Mouse (Mus musculus): ENCODE results near the gene Hmg20a. TPM values are rescaled to one million over a fixed set of nuclear protein-coding genes. Genes with fewer than 3 reads are reported as not detected.

The Hmg20a gene
- polyA plus RNA-seq, 1 experiment, result 43.5 TPM

- TF ChIP-seq EP300 (IDR thresholded peaks at IDR 0.05; ENCODE audit: insufficient read depth, low read depth, low read length) (no peak), CTCF (IDR thresholded peaks at IDR 0.05; ENCODE audit: low read depth, low read length) (no peak)
- no peaks in the 10 kb centered on the region for H3K27me3 ChIP-seq (ENCODE audit: control insufficient read depth, insufficient read depth, low read length, poor library complexity, severe bottlenecking)
Measured at GRCm38 (mm10) chr9:56531991-56532390, 113.6 kb downstream of the Hmg20a start.

GRCm38 (mm10) chr9:56533916-56534315 is 115.5 kb downstream of the Hmg20a start:
- no peaks in the 10 kb centered on the region for H3K36me3 ChIP-seq (ENCODE audit: control insufficient read depth, insufficient read depth, low read length, poor library complexity, severe bottlenecking)
- no peaks in the 10 kb centered on the region for H3K9me3 ChIP-seq (replicated peaks; ENCODE audit: control insufficient read depth, insufficient read depth, low read length, poor library complexity, severe bottlenecking)
- H3K9ac ChIP-seq (ENCODE audit: low read depth, poor library complexity, severe bottlenecking), result peak overlapping the region; percentile 14
- H3K27me3 ChIP-seq (ENCODE audit: control insufficient read depth, insufficient read depth, low read length, poor library complexity, severe bottlenecking), result no peaks in the 10 kb centered on the region
- TF ChIP-seq CTCF (IDR thresholded peaks at IDR 0.05; ENCODE audit: low read depth, low read length) (no peak), POLR2A (IDR thresholded peaks at IDR 0.05; ENCODE audit: insufficient read depth, low read length) (no peak), EP300 (IDR thresholded peaks at IDR 0.05; ENCODE audit: insufficient read depth, low read depth, low read length) (no peak)
- H3K4me1 ChIP-seq (ENCODE audit: control insufficient read depth, insufficient read depth, low read length), result peaks cover 2% of the 10 kb centered on the region
- peak overlapping the region; percentile 3; the same call in 1 of the 2 replicates for H3K4me3 ChIP-seq (ENCODE audit: low read depth, low read length)
- H3K27ac ChIP-seq (ENCODE audit: insufficient read depth, low read length), result peak overlapping the region; percentile 69

More at GRCm38 (mm10) chr9:56531991-56532390, 113.6 kb downstream of the Hmg20a start:
- H3K9ac ChIP-seq (ENCODE audit: low read depth, poor library complexity, severe bottlenecking), result no peak overlapping the region
- H3K27ac ChIP-seq (ENCODE audit: insufficient read depth, low read length), result no peak overlapping the region
- no peak overlapping the region for H3K4me3 ChIP-seq (ENCODE audit: low read depth, low read length)
- H3K36me3 ChIP-seq (ENCODE audit: control insufficient read depth, insufficient read depth, low read length, poor library complexity, severe bottlenecking), result no peaks in the 10 kb centered on the region
- no peaks in the 10 kb centered on the region for H3K9me3 ChIP-seq (replicated peaks; ENCODE audit: control insufficient read depth, insufficient read depth, low read length, poor library complexity, severe bottlenecking)
- peaks cover 2% of the 10 kb centered on the region for H3K4me1 ChIP-seq (ENCODE audit: control insufficient read depth, insufficient read depth, low read length)

- TF ChIP-seq POLR2A (IDR thresholded peaks at IDR 0.05; ENCODE audit: insufficient read depth, low read length) (no peak), CTCF (IDR thresholded peaks at IDR 0.05; ENCODE audit: low read depth, low read length) (peak; percentile 62), EP300 (IDR thresholded peaks at IDR 0.05; ENCODE audit: insufficient read depth, low read depth, low read length) (peak; percentile 65; the same call in 1 of the 2 replicates)
- H3K4me3 ChIP-seq (ENCODE audit: low read depth, low read length), result peak overlapping the region; percentile 4; the same call in 1 of the 2 replicates
- H3K4me1 ChIP-seq (ENCODE audit: control insufficient read depth, insufficient read depth, low read length), result peaks cover 4% of the 10 kb centered on the region
- no peaks in the 10 kb centered on the region for H3K9me3 ChIP-seq (replicated peaks; ENCODE audit: control insufficient read depth, insufficient read depth, low read length, poor library complexity, severe bottlenecking)
- H3K36me3 ChIP-seq (ENCODE audit: control insufficient read depth, insufficient read depth, low read length, poor library complexity, severe bottlenecking), result no peaks in the 10 kb centered on the region
- H3K27ac ChIP-seq (ENCODE audit: insufficient read depth, low read length), result peak overlapping the region; percentile 69
- H3K9ac ChIP-seq (ENCODE audit: low read depth, poor library complexity, severe bottlenecking), result no peak overlapping the region
- no peaks in the 10 kb centered on the region for H3K27me3 ChIP-seq (ENCODE audit: control insufficient read depth, insufficient read depth, low read length, poor library complexity, severe bottlenecking)
Measured at GRCm38 (mm10) chr9:56534727-56535126, 116.3 kb downstream of the Hmg20a start.

- Histone ChIP-seq H3K4me1 (ENCODE audit: control insufficient read depth, insufficient read depth, low read length) (peaks cover 4% of the 10 kb centered on the region), H3K36me3 (ENCODE audit: control insufficient read depth, insufficient read depth, low read length, poor library complexity, severe bottlenecking) (no peaks in the 10 kb centered on the region), H3K27me3 (ENCODE audit: control insufficient read depth, insufficient read depth, low read length, poor library complexity, severe bottlenecking) (no peaks in the 10 kb centered on the region), H3K4me3 (ENCODE audit: low read depth, low read length) (no peak overlapping the region), H3K27ac (ENCODE audit: insufficient read depth, low read length) (peak overlapping the region; percentile 69), H3K9ac (ENCODE audit: low read depth, poor library complexity, severe bottlenecking) (no peak overlapping the region), H3K9me3 (replicated peaks; ENCODE audit: control insufficient read depth, insufficient read depth, low read length, poor library complexity, severe bottlenecking) (no peaks in the 10 kb centered on the region)
- peak; percentile 84 for TF ChIP-seq EP300 (IDR thresholded peaks at IDR 0.05; ENCODE audit: insufficient read depth, low read depth, low read length)
- no peak for TF ChIP-seq POLR2A (IDR thresholded peaks at IDR 0.05; ENCODE audit: insufficient read depth, low read length)
- TF ChIP-seq CTCF (IDR thresholded peaks at IDR 0.05; ENCODE audit: low read depth, low read length), result no peak
Measured at GRCm38 (mm10) chr9:56535361-56535760, 117.0 kb downstream of the Hmg20a start.

GRCm38 (mm10) chr9:56540051-56540450 is 121.6 kb downstream of the Hmg20a start:
- H3K9ac ChIP-seq (ENCODE audit: low read depth, poor library complexity, severe bottlenecking), result no peak overlapping the region
- TF ChIP-seq POLR2A (IDR thresholded peaks at IDR 0.05; ENCODE audit: insufficient read depth, low read length) (no peak), EP300 (IDR thresholded peaks at IDR 0.05; ENCODE audit: insufficient read depth, low read depth, low read length) (no peak), CTCF (IDR thresholded peaks at IDR 0.05; ENCODE audit: low read depth, low read length) (no peak)
- peaks cover 6% of the 10 kb centered on the region for H3K4me1 ChIP-seq (ENCODE audit: control insufficient read depth, insufficient read depth, low read length)
- H3K27me3 ChIP-seq (ENCODE audit: control insufficient read depth, insufficient read depth, low read length, poor library complexity, severe bottlenecking), result no peaks in the 10 kb centered on the region
- H3K9me3 ChIP-seq (replicated peaks; ENCODE audit: control insufficient read depth, insufficient read depth, low read length, poor library complexity, severe bottlenecking), result no peaks in the 10 kb centered on the region
- no peaks in the 10 kb centered on the region for H3K36me3 ChIP-seq (ENCODE audit: control insufficient read depth, insufficient read depth, low read length, poor library complexity, severe bottlenecking)
- H3K27ac ChIP-seq (ENCODE audit: insufficient read depth, low read length), result no peak overlapping the region
- H3K4me3 ChIP-seq (ENCODE audit: low read depth, low read length), result no peak overlapping the region

- peaks cover 12% of the 10 kb centered on the region for H3K4me1 ChIP-seq (ENCODE audit: control insufficient read depth, insufficient read depth, low read length)
- H3K27ac ChIP-seq (ENCODE audit: insufficient read depth, low read length), result peak overlapping the region; percentile 98
- no peak overlapping the region for H3K9ac ChIP-seq (ENCODE audit: low read depth, poor library complexity, severe bottlenecking)
- H3K4me3 ChIP-seq (ENCODE audit: low read depth, low read length), result no peak overlapping the region
- H3K9me3 ChIP-seq (replicated peaks; ENCODE audit: control insufficient read depth, insufficient read depth, low read length, poor library complexity, severe bottlenecking), result no peaks in the 10 kb centered on the region
- H3K36me3 ChIP-seq (ENCODE audit: control insufficient read depth, insufficient read depth, low read length, poor library complexity, severe bottlenecking), result no peaks in the 10 kb centered on the region
- H3K27me3 ChIP-seq (ENCODE audit: control insufficient read depth, insufficient read depth, low read length, poor library complexity, severe bottlenecking), result no peaks in the 10 kb centered on the region
- no peak for TF ChIP-seq CTCF (IDR thresholded peaks at IDR 0.05; ENCODE audit: low read depth, low read length)
- peak; percentile 49; the same call in 1 of the 2 replicates for TF ChIP-seq EP300 (IDR thresholded peaks at IDR 0.05; ENCODE audit: insufficient read depth, low read depth, low read length)
Measured at GRCm38 (mm10) chr9:56544687-56545475, 126.5 kb downstream of the Hmg20a start.

Other genes with a start within 250 kb of the Hmg20a start
- gene Peak1, start 542 bp upstream of the Hmg20a start, polyA plus RNA-seq (2011; ENCODE audit: insufficient read depth, insufficient read length, low read depth, missing spikeins), result 26.3 and 30.8 TPM in 2 replicates

Measured in ES-Bruce4 (cell line).